Comparison of ENCODE assay signal across 8 mouse cellular contexts in the genomic region with DNA sequence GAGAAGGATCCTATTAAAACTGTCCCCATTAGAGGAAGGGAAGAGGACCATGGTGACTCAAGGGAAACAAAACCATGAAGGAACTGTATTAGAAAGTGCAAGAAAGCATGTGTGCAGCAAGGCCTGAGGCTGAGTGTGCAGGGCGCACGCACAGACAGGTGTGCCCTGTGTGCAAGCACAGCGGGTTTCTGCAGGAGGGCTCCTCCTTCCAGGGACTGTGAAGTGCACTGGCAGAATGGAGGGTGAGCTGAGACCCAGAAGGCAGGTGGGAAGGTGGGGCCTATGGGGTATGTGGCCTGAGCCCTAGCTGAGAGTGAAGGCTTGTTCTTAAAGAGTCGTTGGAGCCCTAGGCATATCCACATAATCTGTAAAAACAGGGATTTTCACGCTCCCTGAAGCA. TPM values are rescaled to one million over a fixed set of nuclear protein-coding genes. Genes with fewer than 3 reads are reported as not detected.
A peak's percentile ranks its signal among the peaks of the same experiment; 100 is the strongest.
DNase-seq lines count a peak whose midpoint lies in the region; ATAC-seq and TF ChIP-seq lines count a peak whose summit lies in the region.

No protein-coding gene starts in this region.

- peak; percentile 15 for DNase-seq in kidney, adult 11 months
- DNase-seq in kidney, postnatal 25 days = no peak
- no peak for DNase-seq in limb, embryonic 11.5 days (ENCODE audit: low spot score)
- DNase-seq in embryo, embryonic 11 days = no peak
- no peak for DNase-seq in layer of hippocampus, postnatal 10 days (ENCODE audit: low spot score in 2 of 2)
- DNase-seq in cerebellum, adult 8-10 months = no peak

- H3K36me3 ChIP-seq in embryonic facial prominence, embryonic 15.5 days = 0 out of 2 replicates have a peak, but pooled peaks cover 4% of the 10 kb centered on the region
- H3K36me3 ChIP-seq in limb, embryonic 11.5 days (ENCODE audit: control insufficient read depth, insufficient read depth, low read length) = peaks cover under 1% of the 10 kb centered on the region; the same call in 1 of the 2 replicates
- H3K36me3 ChIP-seq in small intestine, adult 2 months (ENCODE audit: control insufficient read depth, insufficient read depth, low read length) = peaks cover 10% of the 10 kb centered on the region

- TF ChIP-seq CTCF in small intestine, adult 2 months (IDR thresholded peaks at IDR 0.05; ENCODE audit: extremely low read depth, insufficient read length, insufficient replicate concordance, low read depth, low read length) = no peak

- H3K27ac ChIP-seq in embryonic facial prominence, embryonic 15.5 days (replicated peaks) = peak overlapping the region; percentile 94
- H3K27ac ChIP-seq in limb, embryonic 11.5 days (replicated peaks; ENCODE audit: low read depth, low read length) = no peak overlapping the region; the same call in 1 of the 2 replicates
- H3K27ac ChIP-seq in small intestine, adult 2 months (ENCODE audit: insufficient read depth, low read depth, low read length) = peak overlapping the region; percentile 2; the same call in 1 of the 2 replicates

- peak overlapping the region; percentile 76 for H3K4me2 ChIP-seq in embryonic facial prominence, embryonic 15.5 days (replicated peaks)
- H3K4me2 ChIP-seq in limb, embryonic 11.5 days (ENCODE audit: low read depth, severe bottlenecking) = peak overlapping the region; percentile 57

- TF ChIP-seq POLR2A in small intestine, adult 2 months (IDR thresholded peaks at IDR 0.05; ENCODE audit: low read depth, low read length) = no peak

- no peaks in the 10 kb centered on the region for H3K9me3 ChIP-seq in embryonic facial prominence, embryonic 15.5 days (replicated peaks)
- no peaks in the 10 kb centered on the region for H3K9me3 ChIP-seq in limb, embryonic 11.5 days (ENCODE audit: control insufficient read depth, low read length)

- peaks cover 61% of the 10 kb centered on the region for H3K4me1 ChIP-seq in embryonic facial prominence, embryonic 15.5 days
- H3K4me1 ChIP-seq in limb, embryonic 11.5 days (ENCODE audit: control insufficient read depth, insufficient read depth, low read length) = peaks cover 12% of the 10 kb centered on the region
- H3K4me1 ChIP-seq in small intestine, adult 2 months (ENCODE audit: control insufficient read depth, insufficient read depth, insufficient read length, low read length) = peaks cover 27% of the 10 kb centered on the region

- peak overlapping the region; percentile 85; the same call in 1 of the 2 replicates for H3K9ac ChIP-seq in embryonic facial prominence, embryonic 15.5 days
- H3K9ac ChIP-seq in limb, embryonic 11.5 days (ENCODE audit: low read length) = no peak overlapping the region; the same call in 1 of the 2 replicates

- H3K27me3 ChIP-seq in embryonic facial prominence, embryonic 15.5 days = no peaks in the 10 kb centered on the region
- H3K27me3 ChIP-seq in limb, embryonic 11.5 days (ENCODE audit: control insufficient read depth, insufficient read depth, low read length) = no peaks in the 10 kb centered on the region
- H3K27me3 ChIP-seq in small intestine, adult 2 months (ENCODE audit: control insufficient read depth, insufficient read depth, low read length) = 0 out of 2 replicates have a peak, but pooled peaks cover 4% of the 10 kb centered on the region

- 31% methylated on average over 5 of the region's 5 CpGs for WGBS in embryonic facial prominence, embryonic 15.5 days
- 58% methylated on average over 5 of the region's 5 CpGs for WGBS in limb, embryonic 11.5 days
- WGBS in small intestine, adult 2 months = 41% methylated on average over 5 of the region's 5 CpGs

- peak overlapping the region; percentile 74 for H3K4me3 ChIP-seq in embryonic facial prominence, embryonic 15.5 days (replicated peaks)
- peak overlapping the region; percentile 84 for H3K4me3 ChIP-seq in limb, embryonic 11.5 days (ENCODE audit: low read depth, low read length)
- peak overlapping the region; percentile 97 for H3K4me3 ChIP-seq in small intestine, adult 2 months (ENCODE audit: low read depth, low read length)

- no peak for ATAC-seq in embryonic facial prominence, embryonic 15.5 days (ENCODE audit: insufficient number of reproducible peaks, low FRiP score, low TSS enrichment, low read depth)
- ATAC-seq in limb, embryonic 11.5 days (ENCODE audit: insufficient number of reproducible peaks, low FRiP score, low TSS enrichment, low read depth) = no peak

RNA-seq across cellular contexts. Expression of gene Ptprf, which starts 1.9 kb away (rescaled TPM):
- 89.3 and 90.7 TPM in 2 replicates for polyA plus RNA-seq in embryonic facial prominence, embryonic 15.5 days (2015; fragmentation: Nextera tagmentation; extraction: Ambion mirVana)
- 46.8 and 51.0 TPM in 2 replicates for polyA plus RNA-seq in limb, embryonic 11.5 days (2014; fragmentation: Nextera tagmentation; extraction: Ambion mirVana)
- 133 and 257 TPM in 2 replicates for polyA plus RNA-seq in small intestine, adult 2 months (2012; rRNA removed)
- total RNA-seq in layer of hippocampus, postnatal 10 days (2021) = 100 to 1,000 TPM; 140 to 142 TPM
